In genomic region chr2:167574814-167575213, GRCm38 (mm10) we compare ENCODE assay signal across 13 mouse cellular contexts. TPM values are rescaled to one million over a fixed set of nuclear protein-coding genes. Genes with fewer than 3 reads are reported as not detected.
DNase-seq lines count a peak whose midpoint lies in the region; ATAC-seq lines count a peak whose summit lies in the region.
"Had no signal": no experiment of that assay in that cellular context is flagged by ENCODE, and none has a peak within 500 bp of the region (broad histone marks: within the 10 kb centered on the region; RNA-seq: fewer than 3 reads in every experiment).

No protein-coding gene starts in this region.

- no peaks in the 10 kb centered on the region for H3K9me3 ChIP-seq in heart, embryonic 12.5 days (replicated peaks)
- H3K9me3 ChIP-seq: limb, embryonic 13.5 days; neural tube, embryonic 13.5 days had no signal

- 60% methylated on average over 9 of the region's 9 CpGs for WGBS in heart, embryonic 12.5 days

- H3K4me1 ChIP-seq in heart, embryonic 12.5 days (replicated peaks): peaks cover 16% of the 10 kb centered on the region
- H3K4me1 ChIP-seq: neural tube, embryonic 13.5 days had no signal

- H3K9ac ChIP-seq in heart, embryonic 12.5 days: no peak overlapping the region
- H3K9ac ChIP-seq: limb, embryonic 13.5 days; neural tube, embryonic 13.5 days had no signal

- ATAC-seq in heart, embryonic 12.5 days (ENCODE audit: insufficient number of reproducible peaks, low FRiP score): no peak
- 0 out of 2 replicates have a peak, but pooled peaks have one; percentile 15 for ATAC-seq in granulocyte monocyte progenitor cell, adult 5-6 weeks (replicated peaks; ENCODE audit: poor library complexity, severe bottlenecking)
- ATAC-seq: CD4-positive, CD25-positive, alpha-beta regulatory T cell, adult 4 months had no signal

- no peak overlapping the region for H3K4me2 ChIP-seq in heart, embryonic 12.5 days
- H3K4me2 ChIP-seq: limb, embryonic 13.5 days; neural tube, embryonic 13.5 days had no signal

- H3K4me3 ChIP-seq in heart, embryonic 12.5 days: no peak overlapping the region
- H3K4me3 ChIP-seq: limb, embryonic 13.5 days; neural tube, embryonic 13.5 days had no signal

- peak; percentile 77 to 89 for DNase-seq in heart, adult 18-20 months
- DNase-seq in adrenal gland, adult 8-10 months: peak; percentile 65
- DNase-seq in lung, postnatal 10 days: peak; percentile 67
- DNase-seq in left cerebral cortex, adult 9 months (ENCODE audit: low spot score in 2 of 2): no peak
- no peak for DNase-seq in right cerebral cortex, postnatal 10 days (ENCODE audit: low spot score in 2 of 2)
- no peak for DNase-seq in layer of hippocampus, postnatal 36 days
- DNase-seq: cerebellum, adult 9-11 months had no signal

- H3K27ac ChIP-seq in heart, embryonic 12.5 days (ENCODE audit: poor library complexity, severe bottlenecking): no peak overlapping the region
- H3K27ac ChIP-seq: limb, embryonic 13.5 days; neural tube, embryonic 13.5 days had no signal

- H3K36me3 ChIP-seq in heart, embryonic 12.5 days: no peaks in the 10 kb centered on the region
- H3K36me3 ChIP-seq: limb, embryonic 13.5 days; neural tube, embryonic 13.5 days had no signal

- no peaks in the 10 kb centered on the region for H3K27me3 ChIP-seq in heart, embryonic 12.5 days (replicated peaks)
- H3K27me3 ChIP-seq: limb, embryonic 13.5 days; neural tube, embryonic 13.5 days had no signal

RNA-seq across cellular contexts. Expression of gene Snai1, which starts 36.8 kb away (rescaled TPM):
- 1 to 10 TPM; 1.2 to 2.1 TPM for total RNA-seq in heart, adult 18-20 months (2021)
- 18.8 and 21.4 TPM in 2 replicates for polyA plus RNA-seq in heart, embryonic 12.5 days (2016; fragmentation: Nextera tagmentation; extraction: Ambion mirVana)
- 1 to 10 TPM; 6.5 to 9.1 (median 7.6) TPM for total RNA-seq in adrenal gland, adult 8-10 months (2022)
- total RNA-seq in granulocyte monocyte progenitor cell, adult 5-6 weeks (2014; fragmentation: Nextera tagmentation): not detected in 2 replicates
- total RNA-seq in granulocyte monocyte progenitor cell, adult 5-6 weeks (2017): not detected in 2 replicates
- total RNA-seq in layer of hippocampus, postnatal 36 days (2021): under 1 TPM; 0.50 to 0.94 TPM
- total RNA-seq: hematopoietic stem cell, adult 5-6 weeks had no signal

RNA-seq across cellular contexts. Expression of gene Ube2v1, which starts 57.1 kb away (rescaled TPM):
- total RNA-seq in heart, adult 18-20 months (2021): 100 to 1,000 TPM; 119 to 126 TPM
- polyA plus RNA-seq in heart, embryonic 12.5 days (2016; fragmentation: Nextera tagmentation; extraction: Ambion mirVana): 216 and 235 TPM in 2 replicates
- 100 to 1,000 TPM; 175 to 197 (median 191) TPM for total RNA-seq in adrenal gland, adult 8-10 months (2022)
- 112 and 155 TPM in 2 replicates for total RNA-seq in granulocyte monocyte progenitor cell, adult 5-6 weeks (2014; fragmentation: Nextera tagmentation)
- total RNA-seq in granulocyte monocyte progenitor cell, adult 5-6 weeks (2017): 49.7 and 50.5 TPM in 2 replicates
- total RNA-seq in layer of hippocampus, postnatal 36 days (2021): 100 to 1,000 TPM; 208 to 231 TPM

Comparison
In these comparisons a context has a peak if more than half of its experiments do, and no peak if none do; other contexts are left out.
1. DNase-seq: peak in heart, adult 18-20 months (2 of 2), adrenal gland, adult 8-10 months (single experiment) and lung, postnatal 10 days (single experiment); none in left cerebral cortex, adult 9 months (0 of 2), right cerebral cortex, postnatal 10 days (0 of 2) and layer of hippocampus, postnatal 36 days (0 of 2).